Mouse (Mus musculus): Measurements from ENCODE around the gene Fgfrl1. TPM values are rescaled to one million over a fixed set of nuclear protein-coding genes. Genes with fewer than 3 reads are reported as not detected.

Gene Fgfrl1
- polyA plus RNA-seq, 1 experiment from 2014 or later = 22.0 TPM

- DNase-seq (ENCODE audit: low spot score) = peak; percentile 32
- ATAC-seq (replicated peaks; ENCODE audit: low FRiP score) = no peak; the same call in 1 of the 2 replicates
- WGBS = 90% methylated on average over 5 of the region's 5 CpGs
Observed at GRCm38 (mm10) chr5:108651136-108651720, 41.0 kb upstream of the Fgfrl1 start.

DNA sequence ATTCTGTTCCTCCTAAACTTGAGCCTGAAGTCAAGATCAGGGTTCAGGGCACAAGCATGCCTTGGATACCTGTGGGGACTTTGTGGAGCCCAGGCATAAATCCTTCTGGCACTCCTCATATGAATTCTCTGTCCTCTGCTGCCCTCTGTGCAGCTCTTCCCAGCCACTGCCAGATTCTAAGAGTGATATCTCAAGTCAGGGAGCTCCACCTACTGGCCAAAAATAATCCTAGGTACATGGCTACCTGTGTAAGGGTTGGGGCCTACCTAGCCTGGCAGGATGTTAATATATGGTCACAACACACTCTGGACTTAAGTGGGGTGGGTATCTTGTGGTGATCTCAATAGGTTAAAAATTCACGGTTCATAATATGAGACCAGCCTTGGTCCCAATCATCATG lies 40.4 kb upstream of the Fgfrl1 start:
- DNase-seq (ENCODE audit: low spot score) (peak; percentile 66), ATAC-seq (replicated peaks; ENCODE audit: low FRiP score) (peak; percentile 62; the same call in 1 of the 2 replicates)
- H3K4me2 ChIP-seq (ENCODE audit: low read depth, low read length, severe bottlenecking) = no peak overlapping the region
- no peak overlapping the region for H3K27ac ChIP-seq (ENCODE audit: low read depth, low read length)
- H3K9me3 ChIP-seq (ENCODE audit: control insufficient read depth, low read length) = no peaks in the 10 kb centered on the region
- H3K9ac ChIP-seq (ENCODE audit: low read length) = no peak overlapping the region
- WGBS = 63% methylated on average over 1 of the region's 1 CpGs
- H3K4me1 ChIP-seq (replicated peaks; ENCODE audit: control insufficient read depth, insufficient read depth, low read length) = no peaks in the 10 kb centered on the region
- peaks cover 8% of the 10 kb centered on the region; the same call in 1 of the 2 replicates for H3K36me3 ChIP-seq (ENCODE audit: control insufficient read depth, insufficient read depth, low read length)
- no peak overlapping the region for H3K4me3 ChIP-seq (ENCODE audit: low read depth, low read length)
- no peaks in the 10 kb centered on the region for H3K27me3 ChIP-seq (ENCODE audit: control insufficient read depth, insufficient read depth, low read length)

More at GRCm38 (mm10) chr5:108651136-108651720, 41.0 kb upstream of the Fgfrl1 start:
- Histone ChIP-seq H3K4me3 (ENCODE audit: low read depth, low read length) (no peak overlapping the region), H3K9ac (ENCODE audit: low read length) (no peak overlapping the region), H3K27ac (ENCODE audit: low read depth, low read length) (no peak overlapping the region), H3K9me3 (ENCODE audit: control insufficient read depth, low read length) (no peaks in the 10 kb centered on the region), H3K36me3 (ENCODE audit: control insufficient read depth, insufficient read depth, low read length) (peaks cover 8% of the 10 kb centered on the region; the same call in 1 of the 2 replicates), H3K27me3 (ENCODE audit: control insufficient read depth, insufficient read depth, low read length) (no peaks in the 10 kb centered on the region), H3K4me1 (replicated peaks; ENCODE audit: control insufficient read depth, insufficient read depth, low read length) (no peaks in the 10 kb centered on the region), H3K4me2 (ENCODE audit: low read depth, low read length, severe bottlenecking) (no peak overlapping the region)

DNA sequence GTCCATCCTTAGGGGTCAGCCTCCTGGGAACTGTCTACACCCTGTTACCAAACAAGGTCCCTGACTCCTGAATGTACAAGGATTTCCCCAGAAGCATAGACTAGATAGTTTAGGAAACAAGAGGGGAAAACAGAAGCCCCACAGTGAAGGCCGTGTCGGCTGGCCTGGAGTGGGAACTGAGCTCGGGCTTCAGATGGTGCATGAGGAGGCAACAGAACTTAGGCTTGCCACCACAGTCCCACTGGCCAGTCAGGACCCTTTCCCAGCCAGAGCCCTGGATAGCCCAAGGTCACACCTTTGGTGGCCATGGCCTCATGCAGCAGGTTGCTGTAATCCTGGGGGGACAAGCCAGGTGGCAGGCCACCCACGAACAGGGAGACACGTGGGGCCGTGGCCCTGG lies 38.8 kb upstream of the Fgfrl1 start:
- H3K27me3 ChIP-seq (ENCODE audit: control insufficient read depth, insufficient read depth, low read length) = no peaks in the 10 kb centered on the region
- no peak overlapping the region for H3K4me3 ChIP-seq (ENCODE audit: low read depth, low read length)
- H3K27ac ChIP-seq (ENCODE audit: low read depth, low read length) = no peak overlapping the region
- peaks cover 8% of the 10 kb centered on the region; the same call in 1 of the 2 replicates for H3K36me3 ChIP-seq (ENCODE audit: control insufficient read depth, insufficient read depth, low read length)
- WGBS = 88% methylated on average over 6 of the region's 6 CpGs
- ATAC-seq (replicated peaks; ENCODE audit: low FRiP score) (no peak), DNase-seq (ENCODE audit: low spot score) (peak; percentile 47)
- H3K4me2 ChIP-seq (ENCODE audit: low read depth, low read length, severe bottlenecking) = no peak overlapping the region
- H3K9ac ChIP-seq (ENCODE audit: low read length) = no peak overlapping the region
- no peaks in the 10 kb centered on the region for H3K4me1 ChIP-seq (replicated peaks; ENCODE audit: control insufficient read depth, insufficient read depth, low read length)
- no peaks in the 10 kb centered on the region for H3K9me3 ChIP-seq (ENCODE audit: control insufficient read depth, low read length)

DNA sequence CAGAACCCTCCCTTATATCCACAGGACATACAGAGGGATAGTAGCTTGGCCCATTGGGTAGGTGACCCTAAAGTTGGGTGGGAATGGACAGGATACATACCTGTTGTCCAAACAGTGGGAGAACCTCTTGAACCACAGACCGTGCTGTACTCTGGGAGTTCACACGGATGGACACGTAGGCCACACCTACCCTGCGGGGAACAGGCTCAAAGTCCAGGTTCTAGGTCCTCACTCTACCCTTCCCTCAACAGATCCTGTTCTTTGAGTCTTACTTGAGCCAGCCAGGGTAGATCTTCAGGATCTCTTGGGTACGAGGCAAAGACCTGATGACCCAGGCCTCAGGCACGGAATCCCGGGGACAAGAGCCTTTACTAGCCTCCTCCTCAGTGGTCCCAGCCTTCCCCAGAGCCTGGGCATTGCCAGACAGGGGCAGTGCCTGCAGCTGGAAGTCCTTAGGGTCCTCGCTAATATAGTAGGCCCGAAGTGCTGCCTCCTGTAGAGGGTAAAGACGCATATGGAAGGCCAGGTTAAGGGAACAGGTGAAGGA lies 37.7 kb upstream of the Fgfrl1 start:
- DNase-seq (ENCODE audit: low spot score) (peak; percentile 41), ATAC-seq (replicated peaks; ENCODE audit: low FRiP score) (no peak)

GRCm38 (mm10) chr5:108655381-108655780 lies 36.8 kb upstream of the Fgfrl1 start:
- H3K27me3 ChIP-seq (ENCODE audit: control insufficient read depth, insufficient read depth, low read length) = no peaks in the 10 kb centered on the region
- 93% methylated on average over 9 of the region's 9 CpGs for WGBS
- no peak overlapping the region for H3K27ac ChIP-seq (ENCODE audit: low read depth, low read length)
- no peak overlapping the region for H3K4me2 ChIP-seq (ENCODE audit: low read depth, low read length, severe bottlenecking)
- no peak overlapping the region for H3K9ac ChIP-seq (ENCODE audit: low read length)
- peak; percentile 43 for DNase-seq (ENCODE audit: low spot score)
- H3K4me1 ChIP-seq (replicated peaks; ENCODE audit: control insufficient read depth, insufficient read depth, low read length) = peaks cover 5% of the 10 kb centered on the region
- ATAC-seq (replicated peaks; ENCODE audit: low FRiP score) = no peak
- no peak overlapping the region for H3K4me3 ChIP-seq (ENCODE audit: low read depth, low read length)
- peaks cover 5% of the 10 kb centered on the region; the same call in 1 of the 2 replicates for H3K36me3 ChIP-seq (ENCODE audit: control insufficient read depth, insufficient read depth, low read length)
- no peaks in the 10 kb centered on the region for H3K9me3 ChIP-seq (ENCODE audit: control insufficient read depth, low read length)

More for the DNA sequence above, 37.7 kb upstream of the Fgfrl1 start:
- no peak overlapping the region for H3K27ac ChIP-seq (ENCODE audit: low read depth, low read length)
- no peak overlapping the region for H3K9ac ChIP-seq (ENCODE audit: low read length)
- no peaks in the 10 kb centered on the region for H3K9me3 ChIP-seq (ENCODE audit: control insufficient read depth, low read length)
- H3K4me3 ChIP-seq (ENCODE audit: low read depth, low read length) = no peak overlapping the region
- 95% methylated on average over 10 of the region's 10 CpGs for WGBS
- H3K36me3 ChIP-seq (ENCODE audit: control insufficient read depth, insufficient read depth, low read length) = peaks cover 5% of the 10 kb centered on the region; the same call in 1 of the 2 replicates
- H3K27me3 ChIP-seq (ENCODE audit: control insufficient read depth, insufficient read depth, low read length) = no peaks in the 10 kb centered on the region
- H3K4me1 ChIP-seq (replicated peaks; ENCODE audit: control insufficient read depth, insufficient read depth, low read length) = no peaks in the 10 kb centered on the region; the same call in 1 of the 2 replicates
- no peak overlapping the region for H3K4me2 ChIP-seq (ENCODE audit: low read depth, low read length, severe bottlenecking)

- no peak overlapping the region for H3K27ac ChIP-seq (ENCODE audit: low read depth, low read length)
- no peaks in the 10 kb centered on the region for H3K9me3 ChIP-seq (ENCODE audit: control insufficient read depth, low read length)
- H3K9ac ChIP-seq (ENCODE audit: low read length) = no peak overlapping the region
- peaks cover 5% of the 10 kb centered on the region for H3K4me1 ChIP-seq (replicated peaks; ENCODE audit: control insufficient read depth, insufficient read depth, low read length)
- ATAC-seq (replicated peaks; ENCODE audit: low FRiP score) (no peak), DNase-seq (ENCODE audit: low spot score) (peak; percentile 44)
- no peak overlapping the region for H3K4me3 ChIP-seq (ENCODE audit: low read depth, low read length)
- no peak overlapping the region for H3K4me2 ChIP-seq (ENCODE audit: low read depth, low read length, severe bottlenecking)
- peaks cover 5% of the 10 kb centered on the region; the same call in 1 of the 2 replicates for H3K36me3 ChIP-seq (ENCODE audit: control insufficient read depth, insufficient read depth, low read length)
- no peaks in the 10 kb centered on the region for H3K27me3 ChIP-seq (ENCODE audit: control insufficient read depth, insufficient read depth, low read length)
- WGBS = 91% methylated on average over 15 of the region's 15 CpGs
Observed at GRCm38 (mm10) chr5:108655891-108656650, 36.1 kb upstream of the Fgfrl1 start.

- DNase-seq (ENCODE audit: low spot score) = peak; percentile 33
- Histone ChIP-seq H3K9ac (ENCODE audit: low read length) (no peak overlapping the region), H3K27me3 (ENCODE audit: control insufficient read depth, insufficient read depth, low read length) (no peaks in the 10 kb centered on the region), H3K27ac (ENCODE audit: low read depth, low read length) (no peak overlapping the region), H3K9me3 (ENCODE audit: control insufficient read depth, low read length) (no peaks in the 10 kb centered on the region), H3K4me2 (ENCODE audit: low read depth, low read length, severe bottlenecking) (no peak overlapping the region), H3K36me3 (ENCODE audit: control insufficient read depth, insufficient read depth, low read length) (peaks cover 5% of the 10 kb centered on the region; the same call in 1 of the 2 replicates), H3K4me1 (replicated peaks; ENCODE audit: control insufficient read depth, insufficient read depth, low read length) (peaks cover 5% of the 10 kb centered on the region), H3K4me3 (ENCODE audit: low read depth, low read length) (no peak overlapping the region)
- ATAC-seq (replicated peaks; ENCODE audit: low FRiP score) = no peak
- 83% methylated on average over 5 of the region's 5 CpGs for WGBS
Observed at GRCm38 (mm10) chr5:108657406-108657805, 34.8 kb upstream of the Fgfrl1 start.

DNA sequence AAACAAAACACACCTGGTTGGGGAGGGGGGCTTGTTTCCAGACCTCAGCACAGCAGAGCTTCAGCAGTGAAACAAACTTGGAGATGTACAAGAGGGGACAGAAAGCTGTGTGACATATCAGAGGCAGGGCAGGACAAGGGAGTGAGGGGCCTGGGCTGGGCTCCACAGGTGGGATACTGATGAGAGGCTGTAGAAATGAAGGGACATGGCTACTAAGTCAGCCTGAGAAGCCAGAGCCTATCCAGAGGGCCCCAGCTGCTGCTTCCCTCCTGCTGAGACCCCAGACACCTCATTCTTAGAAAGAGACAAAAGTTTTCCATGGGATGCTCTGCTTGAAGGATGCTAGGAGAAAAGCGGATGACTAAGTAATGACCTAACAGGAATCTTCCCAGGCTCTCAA lies 33.6 kb upstream of the Fgfrl1 start:
- no peak overlapping the region for H3K4me2 ChIP-seq (ENCODE audit: low read depth, low read length, severe bottlenecking)
- H3K27ac ChIP-seq (ENCODE audit: low read depth, low read length) = no peak overlapping the region
- peaks cover 5% of the 10 kb centered on the region for H3K4me1 ChIP-seq (replicated peaks; ENCODE audit: control insufficient read depth, insufficient read depth, low read length)
- no peak overlapping the region for H3K4me3 ChIP-seq (ENCODE audit: low read depth, low read length)
- WGBS = 91% methylated on average over 1 of the region's 1 CpGs
- DNase-seq (ENCODE audit: low spot score) (peak; percentile 30), ATAC-seq (replicated peaks; ENCODE audit: low FRiP score) (no peak)
- no peaks in the 10 kb centered on the region for H3K9me3 ChIP-seq (ENCODE audit: control insufficient read depth, low read length)
- H3K9ac ChIP-seq (ENCODE audit: low read length) = no peak overlapping the region
- H3K27me3 ChIP-seq (ENCODE audit: control insufficient read depth, insufficient read depth, low read length) = no peaks in the 10 kb centered on the region
- peaks cover 5% of the 10 kb centered on the region; the same call in 1 of the 2 replicates for H3K36me3 ChIP-seq (ENCODE audit: control insufficient read depth, insufficient read depth, low read length)
